Mouse (Mus musculus): ENCODE data around the gene Fam19a1.

Fam19a1 gene

DNA sequence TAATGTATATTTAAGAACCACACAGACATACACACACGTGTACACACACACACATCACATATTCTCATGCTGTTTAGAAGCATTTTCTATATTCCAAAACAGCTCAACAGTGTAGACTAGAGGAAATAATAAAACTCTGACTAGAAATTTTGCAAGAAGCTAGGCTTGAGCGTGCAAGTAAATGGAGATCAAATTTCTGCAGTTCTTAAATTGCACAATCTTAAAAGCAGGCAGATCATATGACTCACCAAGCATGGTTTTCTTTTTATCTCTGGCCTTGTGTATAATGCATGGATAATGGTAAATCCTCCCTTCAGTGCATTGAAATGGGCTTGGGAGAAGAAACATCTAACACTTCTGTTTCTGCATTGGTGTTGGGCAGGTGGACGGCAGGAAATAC is 564.9 kb downstream of the Fam19a1 start:
- no peak for DNase-seq (ENCODE audit: low spot score)

All from ovary, postnatal 36 days (tissue).